In the genomic region with DNA sequence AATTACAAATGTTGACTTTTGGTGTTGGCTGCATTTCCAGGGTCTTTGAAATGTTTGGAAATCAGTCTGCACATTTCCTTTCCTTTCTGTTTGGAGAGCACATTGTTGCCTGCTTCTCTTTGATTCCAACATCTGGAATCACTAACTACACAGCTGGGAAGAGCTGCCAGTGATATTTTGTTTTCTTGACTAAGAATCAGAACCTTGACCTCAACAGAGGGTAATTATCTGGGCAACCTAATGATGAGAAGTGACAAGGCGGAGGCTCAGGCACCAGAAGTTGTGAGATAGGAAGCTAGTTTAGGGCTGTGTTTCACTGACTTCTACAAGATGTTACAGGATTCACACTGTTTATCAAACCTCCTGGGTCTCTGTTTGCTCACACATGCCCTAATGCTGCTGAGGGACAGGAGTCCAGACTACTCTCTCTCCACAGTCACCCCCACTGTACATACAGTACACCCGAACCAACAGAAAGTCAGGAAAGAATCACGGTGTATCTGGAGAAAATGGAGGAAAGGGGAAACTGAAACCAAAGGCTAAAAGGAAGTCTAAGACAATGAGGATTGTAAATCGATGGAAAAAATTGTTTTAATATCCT, we compare ENCODE assay signal across 10 mouse cellular contexts.
DNase-seq lines count a peak whose midpoint lies in the region; ATAC-seq and TF ChIP-seq lines count a peak whose summit lies in the region.
"Had no signal": no experiment of that assay in that cellular context is flagged by ENCODE, and none has a peak within 500 bp of the region (broad histone marks: within the 10 kb centered on the region; RNA-seq: fewer than 3 reads in every experiment).

No protein-coding gene starts in this region.

- H3K9me3 ChIP-seq in heart, embryonic 12.5 days (replicated peaks) = peaks cover 9% of the 10 kb centered on the region; the same call in 1 of the 2 replicates
- no peaks in the 10 kb centered on the region for H3K9me3 ChIP-seq in CH12.LX (replicated peaks; ENCODE audit: low read length)
- peaks cover 6% of the 10 kb centered on the region for H3K9me3 ChIP-seq in embryonic facial prominence, embryonic 14.5 days (ENCODE audit: control insufficient read depth, low read length)
- no peaks in the 10 kb centered on the region for H3K9me3 ChIP-seq in liver, postnatal 0 days (ENCODE audit: low read length)

- TF ChIP-seq POLR2A in CH12.LX (IDR thresholded peaks at IDR 0.05; ENCODE audit: low read depth, low read length) = no peak

- H3K4me1 ChIP-seq in heart, embryonic 12.5 days (replicated peaks) = no peaks in the 10 kb centered on the region
- H3K4me1 ChIP-seq in CH12.LX (ENCODE audit: control insufficient read depth in 1 of 2, insufficient read depth in 2 of 2) = no peaks in the 10 kb centered on the region
- 0 out of 2 replicates have a peak, but pooled peaks cover 4% of the 10 kb centered on the region for H3K4me1 ChIP-seq in embryonic facial prominence, embryonic 14.5 days (ENCODE audit: control insufficient read depth, insufficient read depth, low read length)
- no peaks in the 10 kb centered on the region for H3K4me1 ChIP-seq in liver, postnatal 0 days (ENCODE audit: insufficient read depth)

- no peak overlapping the region for H3K9ac ChIP-seq in heart, embryonic 12.5 days
- no peak overlapping the region for H3K9ac ChIP-seq in CH12.LX (ENCODE audit: insufficient read depth, low read depth)
- no peak overlapping the region for H3K9ac ChIP-seq in embryonic facial prominence, embryonic 14.5 days (ENCODE audit: low read depth, low read length)
- H3K9ac ChIP-seq in liver, postnatal 0 days (replicated peaks) = no peak overlapping the region; the same call in 1 of the 2 replicates

- no peak overlapping the region for H3K27ac ChIP-seq in heart, embryonic 12.5 days (ENCODE audit: poor library complexity, severe bottlenecking)
- no peak overlapping the region for H3K27ac ChIP-seq in CH12.LX (ENCODE audit: insufficient read depth, low read depth)
- peak overlapping the region; percentile 39 for H3K27ac ChIP-seq in embryonic facial prominence, embryonic 14.5 days (replicated peaks; ENCODE audit: low read depth, low read length)
- peak overlapping the region; percentile 62 for H3K27ac ChIP-seq in liver, postnatal 0 days (ENCODE audit: low read depth)
- no peak overlapping the region for H3K27ac ChIP-seq in left cerebral cortex, adult 2 months

- no peak overlapping the region for H3K4me2 ChIP-seq in heart, embryonic 12.5 days
- 0 out of 2 replicates have a peak overlapping the region, but pooled peaks have one; percentile 16 for H3K4me2 ChIP-seq in CH12.LX (ENCODE audit: insufficient read depth, low read depth, poor library complexity, severe bottlenecking)
- H3K4me2 ChIP-seq in embryonic facial prominence, embryonic 14.5 days (ENCODE audit: low read depth, low read length) = peak overlapping the region; percentile 28; the same call in 1 of the 2 replicates
- peak overlapping the region; percentile 34 for H3K4me2 ChIP-seq in liver, postnatal 0 days (ENCODE audit: low read depth, low read length)
- H3K4me2 ChIP-seq: midbrain, embryonic 11.5 days had no signal

- no peaks in the 10 kb centered on the region for H3K27me3 ChIP-seq in heart, embryonic 12.5 days (replicated peaks)
- H3K27me3 ChIP-seq in CH12.LX (replicated peaks) = no peaks in the 10 kb centered on the region
- no peaks in the 10 kb centered on the region for H3K27me3 ChIP-seq in embryonic facial prominence, embryonic 14.5 days (replicated peaks; ENCODE audit: control insufficient read depth, insufficient read depth, low read length)
- H3K27me3 ChIP-seq in liver, postnatal 0 days (ENCODE audit: insufficient read depth, low read length) = no peaks in the 10 kb centered on the region

- no peak for TF ChIP-seq CTCF in CH12.LX (conservative IDR thresholded peaks at IDR 0.05 in 1 of 2, IDR thresholded peaks at IDR 0.05 in 1 of 2; ENCODE audit: low read depth in 2 of 2, low read length in 2 of 2)
- TF ChIP-seq CTCF in liver, postnatal 0 days (IDR thresholded peaks at IDR 0.05; ENCODE audit: low read depth) = no peak
- TF ChIP-seq CTCF in left cerebral cortex, adult 2 months (IDR thresholded peaks at IDR 0.05) = no peak

- DNase-seq in heart, adult 8-10 months (ENCODE audit: low spot score) = peak; percentile 45
- DNase-seq in CH12.LX (ENCODE audit: extremely low read depth) = no peak
- peak; percentile 61 for DNase-seq in embryonic facial prominence, embryonic 14.5 days (ENCODE audit: low spot score)
- no peak for DNase-seq in liver, postnatal 0 days
- no peak for DNase-seq in left cerebral cortex, adult 2 months (ENCODE audit: extremely low spot score in 1 of 2, low spot score in 2 of 2)
- DNase-seq in cerebellum, adult 8-10 months = no peak
- DNase-seq: retina, postnatal 1 day had no signal

- H3K79me2 ChIP-seq in CH12.LX (replicated peaks; ENCODE audit: control insufficient read depth, extremely low read depth, insufficient read depth, poor library complexity, severe bottlenecking) = no peaks in the 10 kb centered on the region

- dilution Hi-C loops in CH12.LX (cut with MboI; ENCODE audit: extremely low pct_ligation_motif_present, extremely low pct_unique_long_range_greater_than_20kb, low sequenced_read_pairs) = no loop called here

- TF ChIP-seq EP300 in CH12.LX (IDR thresholded peaks at IDR 0.05; ENCODE audit: low read length) = no peak
- TF ChIP-seq EP300 in liver, postnatal 0 days (IDR thresholded peaks at IDR 0.05; ENCODE audit: low read depth) = no peak

- in situ Hi-C loops in CH12.LX (cut with MboI; ENCODE audit: low pct_ligation_motif_present, low pct_unique_long_range_greater_than_20kb, low sequenced_read_pairs) = no loop called here

- no peak for ATAC-seq in heart, embryonic 12.5 days (ENCODE audit: insufficient number of reproducible peaks, low FRiP score)
- ATAC-seq in embryonic facial prominence, embryonic 14.5 days (ENCODE audit: low read depth) = no peak
- ATAC-seq in liver, postnatal 0 days = no peak
- no peak for ATAC-seq in CD4-positive, CD25-positive, alpha-beta regulatory T cell, adult 4 months

- TF ChIP-seq RAD21 in CH12.LX (IDR thresholded peaks at IDR 0.05; ENCODE audit: low read depth, low read length) = no peak

- intact Hi-C loops in left cerebral cortex, adult 2 months (cut with DNase I) = no loop called here

- H3K4me3 ChIP-seq in heart, embryonic 12.5 days = no peak overlapping the region
- no peak overlapping the region for H3K4me3 ChIP-seq in CH12.LX (replicated peaks in 1 of 3; ENCODE audit: low read depth in 2 of 3, low read length in 2 of 3, poor library complexity in 1 of 3)
- no peak overlapping the region for H3K4me3 ChIP-seq in embryonic facial prominence, embryonic 14.5 days (ENCODE audit: low read depth, low read length)
- no peak overlapping the region for H3K4me3 ChIP-seq in liver, postnatal 0 days (ENCODE audit: low read depth, low read length)
- no peak overlapping the region for H3K4me3 ChIP-seq in left cerebral cortex, adult 2 months

- no peaks in the 10 kb centered on the region for H3K36me3 ChIP-seq in heart, embryonic 12.5 days
- no peaks in the 10 kb centered on the region for H3K36me3 ChIP-seq in CH12.LX (replicated peaks in 1 of 2; ENCODE audit: control insufficient read depth in 1 of 2, insufficient read depth in 1 of 2, low read length in 1 of 2)
- no peaks in the 10 kb centered on the region for H3K36me3 ChIP-seq in embryonic facial prominence, embryonic 14.5 days (ENCODE audit: control insufficient read depth, insufficient read depth, low read length)
- no peaks in the 10 kb centered on the region for H3K36me3 ChIP-seq in liver, postnatal 0 days (replicated peaks; ENCODE audit: insufficient read depth, low read length)

- 55% methylated on average over 4 of the region's 4 CpGs for WGBS in heart, embryonic 12.5 days
- WGBS in embryonic facial prominence, embryonic 14.5 days = 29% methylated on average over 4 of the region's 4 CpGs
- 33% methylated on average over 4 of the region's 4 CpGs for WGBS in liver, postnatal 0 days (ENCODE audit: insufficient replicate concordance)

TF ChIP-seq in CH12.LX, 34 proteins besides CTCF, POLR2A, EP300 and RAD21:
- no peak for TF ChIP-seq BHLHE40 (IDR thresholded peaks at IDR 0.05; ENCODE audit: low read depth, low read length)

Comparison
In these comparisons a context has a peak if more than half of its experiments do, and no peak if none do; other contexts are left out.
1. DNase-seq: peak in heart, adult 8-10 months (single experiment) and embryonic facial prominence, embryonic 14.5 days (single experiment); none in CH12.LX (single experiment), liver, postnatal 0 days (single experiment), left cerebral cortex, adult 2 months (0 of 2) and cerebellum, adult 8-10 months (single experiment).
2. H3K27ac ChIP-seq: peak in embryonic facial prominence, embryonic 14.5 days (single experiment) and liver, postnatal 0 days (single experiment); none in heart, embryonic 12.5 days (single experiment), CH12.LX (single experiment) and left cerebral cortex, adult 2 months (single experiment).